Mouse (Mus musculus): ENCODE measurements around the gene Xpr1. TPM values are rescaled to one million over a fixed set of nuclear protein-coding genes. Genes with fewer than 3 reads are reported as not detected.

Xpr1 gene
- polyA plus RNA-seq, 1 experiment from 2014 or later = 13.0 TPM

DNA sequence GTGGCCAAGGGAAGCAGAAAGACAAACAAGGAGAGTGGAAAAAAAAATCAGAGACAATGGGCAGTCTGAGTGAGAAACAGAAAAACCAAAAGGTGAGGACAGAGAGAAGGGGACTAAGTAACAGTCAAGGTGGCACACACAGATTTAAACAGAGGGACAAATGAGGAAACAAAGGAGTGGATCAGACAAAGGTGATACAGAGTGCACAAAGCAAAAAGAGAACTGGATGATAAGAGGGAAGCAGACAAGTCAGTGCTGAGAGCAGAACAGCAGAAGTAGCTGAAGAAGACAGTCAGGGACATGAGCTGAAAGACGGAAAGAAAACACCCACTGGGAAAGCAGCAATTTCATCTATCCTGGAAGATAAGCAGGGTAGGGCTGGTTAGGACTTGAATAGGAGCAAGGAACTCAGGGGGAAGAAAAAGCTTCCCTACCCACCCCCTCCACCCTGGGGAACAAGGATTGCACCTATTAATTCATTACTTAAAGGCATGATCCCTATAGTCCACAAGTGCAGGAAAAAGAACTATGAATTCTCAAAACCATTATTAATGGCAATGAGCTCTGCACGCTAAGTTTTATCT, 47.0 kb downstream of the Xpr1 start:
- 45% methylated on average over 2 of the region's 2 CpGs for WGBS
- Histone ChIP-seq H3K9me3 (replicated peaks) (no peaks in the 10 kb centered on the region), H3K36me3 (no peaks in the 10 kb centered on the region), H3K4me3 (no peak overlapping the region), H3K4me1 (replicated peaks) (peaks cover 9% of the 10 kb centered on the region), H3K9ac (no peak overlapping the region), H3K27me3 (replicated peaks) (no peaks in the 10 kb centered on the region), H3K27ac (ENCODE audit: poor library complexity, severe bottlenecking) (no peak overlapping the region), H3K4me2 (no peak overlapping the region)
- ATAC-seq (ENCODE audit: insufficient number of reproducible peaks, low FRiP score) = no peak

DNA sequence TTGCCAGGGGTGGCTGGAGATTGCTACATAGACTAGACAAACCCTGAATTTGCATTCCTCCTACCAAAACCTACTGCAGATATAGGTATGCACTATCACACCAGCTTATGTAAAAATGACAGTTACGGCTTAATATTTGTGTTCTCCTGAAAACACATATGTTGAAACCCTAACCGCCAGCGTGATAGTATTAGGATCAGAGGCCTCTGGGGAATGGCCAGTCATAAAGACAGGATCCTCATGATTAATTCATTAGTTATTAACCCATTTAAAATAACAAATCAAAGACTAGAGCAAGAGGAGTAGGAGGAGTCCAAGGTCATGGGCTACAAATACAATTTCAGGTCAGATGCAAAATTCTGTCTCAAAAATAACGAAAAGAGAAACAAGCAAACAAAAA, 50.8 kb downstream of the Xpr1 start:
- WGBS = 86% methylated on average over 4 of the region's 4 CpGs
- Histone ChIP-seq H3K36me3 (no peaks in the 10 kb centered on the region), H3K9me3 (replicated peaks) (no peaks in the 10 kb centered on the region), H3K27me3 (replicated peaks) (no peaks in the 10 kb centered on the region), H3K4me2 (no peak overlapping the region), H3K9ac (no peak overlapping the region), H3K4me3 (no peak overlapping the region), H3K4me1 (replicated peaks) (peaks cover 12% of the 10 kb centered on the region), H3K27ac (ENCODE audit: poor library complexity, severe bottlenecking) (no peak overlapping the region)
- no peak for ATAC-seq (ENCODE audit: insufficient number of reproducible peaks, low FRiP score)

DNA sequence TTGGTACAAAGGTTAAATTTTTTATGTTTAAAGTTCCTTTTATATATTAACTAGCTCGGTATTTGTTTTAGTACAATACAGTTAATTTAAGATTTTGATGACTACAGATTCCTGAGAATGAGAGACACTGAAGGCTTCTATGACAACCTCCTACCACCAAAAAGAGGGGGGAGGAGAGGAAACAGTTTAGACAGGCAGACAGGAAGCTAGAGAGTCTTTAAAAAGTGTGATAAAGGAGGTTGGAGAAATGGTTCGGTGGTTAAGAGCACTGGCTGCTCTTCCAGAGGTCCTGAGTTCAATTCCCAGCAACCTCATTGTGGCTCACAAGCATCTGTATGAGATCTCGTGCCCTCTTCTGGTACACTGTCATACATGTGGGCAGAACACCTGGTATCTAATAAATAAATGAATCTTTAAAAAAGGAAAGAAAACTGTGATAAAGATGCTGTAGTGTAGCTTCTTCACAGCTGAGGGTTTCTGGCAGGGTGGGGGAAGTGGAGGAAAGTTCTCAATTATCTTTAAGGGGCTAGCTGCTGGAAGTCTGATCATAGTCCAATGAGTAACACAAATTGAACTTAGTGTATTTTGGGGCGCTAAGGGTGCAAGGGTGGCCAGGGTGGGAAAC, 55.6 kb downstream of the Xpr1 start:
- 67% methylated on average over 4 of the region's 4 CpGs for WGBS
- Histone ChIP-seq H3K4me1 (replicated peaks) (0 out of 2 replicates have a peak, but pooled peaks cover 3% of the 10 kb centered on the region), H3K4me3 (no peak overlapping the region), H3K27me3 (replicated peaks) (no peaks in the 10 kb centered on the region), H3K9me3 (replicated peaks) (no peaks in the 10 kb centered on the region), H3K36me3 (no peaks in the 10 kb centered on the region), H3K9ac (no peak overlapping the region), H3K4me2 (no peak overlapping the region), H3K27ac (ENCODE audit: poor library complexity, severe bottlenecking) (no peak overlapping the region)
- no peak for ATAC-seq (ENCODE audit: insufficient number of reproducible peaks, low FRiP score)

DNA sequence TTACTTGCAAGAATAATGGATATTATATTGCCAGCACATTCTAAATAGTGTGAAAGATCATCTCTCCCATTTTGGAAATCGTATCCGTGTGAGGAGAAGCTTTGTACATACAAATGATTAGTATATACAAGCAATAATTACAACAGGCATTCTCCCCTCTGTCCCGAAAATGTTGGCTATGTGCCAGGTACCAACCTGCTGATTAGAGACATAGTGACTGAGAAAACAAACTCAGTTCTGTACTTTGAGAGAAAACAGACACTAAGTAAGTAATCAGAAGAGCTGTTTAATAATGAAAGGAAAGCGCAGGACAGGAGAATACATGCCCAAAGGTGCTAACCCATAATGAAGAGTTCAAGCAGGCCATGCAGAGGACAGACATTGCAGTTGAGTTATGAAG, 64.1 kb downstream of the Xpr1 start:
- H3K9me3 ChIP-seq (replicated peaks) = no peaks in the 10 kb centered on the region
- peaks cover 20% of the 10 kb centered on the region for H3K4me1 ChIP-seq (replicated peaks)
- H3K27me3 ChIP-seq (replicated peaks) = no peaks in the 10 kb centered on the region
- no peaks in the 10 kb centered on the region for H3K36me3 ChIP-seq
- no peak overlapping the region for H3K4me3 ChIP-seq
- H3K9ac ChIP-seq = no peak overlapping the region
- no peak overlapping the region for H3K4me2 ChIP-seq
- H3K27ac ChIP-seq (ENCODE audit: poor library complexity, severe bottlenecking) = no peak overlapping the region
- 58% methylated on average over 4 of the region's 4 CpGs for WGBS
- ATAC-seq (ENCODE audit: insufficient number of reproducible peaks, low FRiP score) = no peak

GRCm38 (mm10) chr1:155351527-155351926, 65.7 kb downstream of the Xpr1 start:
- Histone ChIP-seq H3K4me1 (replicated peaks) (peaks cover 20% of the 10 kb centered on the region), H3K27ac (ENCODE audit: poor library complexity, severe bottlenecking) (no peak overlapping the region), H3K36me3 (no peaks in the 10 kb centered on the region), H3K4me3 (no peak overlapping the region), H3K4me2 (no peak overlapping the region), H3K27me3 (replicated peaks) (no peaks in the 10 kb centered on the region), H3K9ac (no peak overlapping the region), H3K9me3 (replicated peaks) (no peaks in the 10 kb centered on the region)
- WGBS = 70% methylated on average over 4 of the region's 4 CpGs
- ATAC-seq (ENCODE audit: insufficient number of reproducible peaks, low FRiP score) = no peak

GRCm38 (mm10) chr1:155348491-155348890, 68.7 kb downstream of the Xpr1 start:
- no peak overlapping the region for H3K4me2 ChIP-seq
- H3K9ac ChIP-seq = no peak overlapping the region
- H3K36me3 ChIP-seq = no peaks in the 10 kb centered on the region
- no peak overlapping the region for H3K27ac ChIP-seq (ENCODE audit: poor library complexity, severe bottlenecking)
- no peaks in the 10 kb centered on the region for H3K27me3 ChIP-seq (replicated peaks)
- 60% methylated on average over 3 of the region's 3 CpGs for WGBS
- no peak for ATAC-seq (ENCODE audit: insufficient number of reproducible peaks, low FRiP score)
- peaks cover 14% of the 10 kb centered on the region for H3K4me1 ChIP-seq (replicated peaks)
- no peak overlapping the region for H3K4me3 ChIP-seq
- H3K9me3 ChIP-seq (replicated peaks) = no peaks in the 10 kb centered on the region

GRCm38 (mm10) chr1:155347339-155347738, 69.9 kb downstream of the Xpr1 start:
- no peak overlapping the region for H3K4me2 ChIP-seq
- H3K36me3 ChIP-seq = no peaks in the 10 kb centered on the region
- no peak overlapping the region for H3K27ac ChIP-seq (ENCODE audit: poor library complexity, severe bottlenecking)
- no peaks in the 10 kb centered on the region for H3K27me3 ChIP-seq (replicated peaks)
- no peak for ATAC-seq (ENCODE audit: insufficient number of reproducible peaks, low FRiP score)
- no peaks in the 10 kb centered on the region for H3K9me3 ChIP-seq (replicated peaks)
- 68% methylated on average over 4 of the region's 4 CpGs for WGBS
- no peak overlapping the region for H3K4me3 ChIP-seq
- no peak overlapping the region for H3K9ac ChIP-seq
- peaks cover 9% of the 10 kb centered on the region for H3K4me1 ChIP-seq (replicated peaks)

DNA sequence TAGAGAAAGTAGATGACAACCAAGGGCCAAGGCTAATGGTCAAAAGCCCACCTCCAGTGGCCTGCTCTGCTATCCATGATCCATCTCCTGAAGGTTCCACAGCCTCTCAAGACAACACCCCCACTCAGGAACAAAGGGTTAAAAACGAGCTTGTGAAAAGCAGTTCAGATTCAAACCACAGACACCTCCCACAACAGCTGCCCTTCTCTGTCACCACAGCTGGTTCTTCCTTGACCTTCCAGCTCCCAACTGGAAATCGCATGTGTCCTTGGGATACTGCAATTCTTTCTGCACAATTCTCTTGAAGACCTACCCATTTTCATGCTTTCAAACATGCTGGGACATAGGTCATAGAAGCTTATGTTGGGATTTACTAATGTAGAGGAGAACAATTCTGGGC, 73.2 kb downstream of the Xpr1 start:
- Histone ChIP-seq H3K4me2 (no peak overlapping the region), H3K9ac (no peak overlapping the region), H3K4me1 (replicated peaks) (peaks cover 4% of the 10 kb centered on the region), H3K4me3 (no peak overlapping the region), H3K27me3 (replicated peaks) (no peaks in the 10 kb centered on the region), H3K36me3 (no peaks in the 10 kb centered on the region), H3K9me3 (replicated peaks) (no peaks in the 10 kb centered on the region), H3K27ac (ENCODE audit: poor library complexity, severe bottlenecking) (no peak overlapping the region)
- ATAC-seq (ENCODE audit: insufficient number of reproducible peaks, low FRiP score) = no peak
- WGBS = 77% methylated on average over 2 of the region's 2 CpGs

DNA sequence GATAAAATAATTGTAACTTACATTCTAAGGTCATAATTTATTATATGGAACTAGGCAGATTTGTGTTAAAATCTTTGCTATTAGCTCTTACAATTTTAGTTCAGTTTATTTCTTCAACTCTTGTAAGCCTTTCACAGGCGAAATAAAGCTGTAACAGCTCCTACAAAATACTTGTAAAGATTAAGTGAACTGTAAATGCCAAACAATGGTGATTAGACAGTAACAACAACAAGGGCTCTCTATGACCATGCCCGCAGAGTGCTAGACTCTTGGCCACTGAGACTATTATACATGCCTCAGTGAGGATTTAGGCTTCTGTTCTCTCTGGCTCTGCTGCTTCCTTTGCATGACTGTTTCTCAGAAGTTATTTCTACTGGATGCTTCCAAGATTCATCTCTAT, 77.6 kb downstream of the Xpr1 start:
- Histone ChIP-seq H3K36me3 (no peaks in the 10 kb centered on the region), H3K4me3 (no peak overlapping the region), H3K4me2 (no peak overlapping the region), H3K4me1 (replicated peaks) (no peaks in the 10 kb centered on the region), H3K27me3 (replicated peaks) (no peaks in the 10 kb centered on the region), H3K9me3 (replicated peaks) (no peaks in the 10 kb centered on the region), H3K9ac (no peak overlapping the region), H3K27ac (ENCODE audit: poor library complexity, severe bottlenecking) (no peak overlapping the region)
- WGBS = 78% methylated on average over 2 of the region's 2 CpGs
- ATAC-seq (ENCODE audit: insufficient number of reproducible peaks, low FRiP score) = no peak

DNA sequence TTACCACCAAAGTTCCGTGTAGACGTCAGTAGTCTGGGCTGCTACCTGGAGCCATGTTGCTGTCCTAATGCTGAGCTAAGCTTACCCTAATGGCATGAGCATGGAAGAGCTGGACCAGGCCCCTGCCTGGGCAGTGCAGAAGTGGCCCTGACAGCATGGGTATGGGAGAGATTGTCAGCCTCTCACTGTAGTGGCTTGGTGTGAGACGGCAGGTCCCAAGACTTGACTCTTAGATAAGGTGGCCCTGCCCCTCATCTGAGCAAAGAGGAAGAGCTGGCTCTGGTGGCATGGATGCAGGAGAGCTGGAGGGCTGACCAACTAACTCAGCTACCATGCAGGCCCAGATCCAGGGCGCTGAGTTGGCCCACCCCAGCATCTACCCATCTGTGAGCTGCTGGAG, 79.9 kb downstream of the Xpr1 start:
- Histone ChIP-seq H3K27me3 (replicated peaks) (no peaks in the 10 kb centered on the region), H3K4me3 (no peak overlapping the region), H3K9me3 (replicated peaks) (no peaks in the 10 kb centered on the region), H3K27ac (ENCODE audit: poor library complexity, severe bottlenecking) (no peak overlapping the region), H3K36me3 (no peaks in the 10 kb centered on the region), H3K9ac (no peak overlapping the region), H3K4me1 (replicated peaks) (no peaks in the 10 kb centered on the region), H3K4me2 (no peak overlapping the region)
- 72% methylated on average over 4 of the region's 4 CpGs for WGBS
- no peak for ATAC-seq (ENCODE audit: insufficient number of reproducible peaks, low FRiP score)

DNA sequence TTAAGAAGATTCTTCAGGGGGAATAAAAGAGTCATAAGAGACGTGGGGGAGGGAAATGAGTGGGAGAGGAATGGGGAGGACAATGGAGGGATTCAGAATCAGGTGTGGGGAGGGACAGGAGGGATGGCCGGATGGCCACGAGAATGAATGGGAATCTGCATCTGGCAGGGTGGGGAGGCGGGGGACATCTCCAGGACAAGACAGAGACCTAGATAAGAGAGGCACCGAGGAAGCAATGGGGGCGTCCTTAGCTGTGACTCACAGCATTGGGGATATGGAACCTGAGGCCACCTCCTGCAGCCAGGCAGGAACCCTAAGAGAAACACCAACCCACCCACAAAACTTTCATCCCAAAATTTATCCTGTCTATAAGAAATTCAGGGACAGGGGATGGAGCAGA, 81.3 kb downstream of the Xpr1 start:
- no peaks in the 10 kb centered on the region for H3K27me3 ChIP-seq (replicated peaks)
- H3K4me3 ChIP-seq = no peak overlapping the region
- no peaks in the 10 kb centered on the region for H3K4me1 ChIP-seq (replicated peaks)
- ATAC-seq (ENCODE audit: insufficient number of reproducible peaks, low FRiP score) = no peak
- H3K4me2 ChIP-seq = no peak overlapping the region
- H3K36me3 ChIP-seq = peaks cover 8% of the 10 kb centered on the region; the same call in 1 of the 2 replicates
- H3K27ac ChIP-seq (ENCODE audit: poor library complexity, severe bottlenecking) = no peak overlapping the region
- no peak overlapping the region for H3K9ac ChIP-seq
- H3K9me3 ChIP-seq (replicated peaks) = no peaks in the 10 kb centered on the region
- WGBS = 64% methylated on average over 6 of the region's 6 CpGs

- Histone ChIP-seq H3K9me3 (replicated peaks) (no peaks in the 10 kb centered on the region), H3K9ac (no peak overlapping the region), H3K27me3 (replicated peaks) (no peaks in the 10 kb centered on the region), H3K4me2 (no peak overlapping the region), H3K4me3 (no peak overlapping the region), H3K36me3 (peaks cover 3% of the 10 kb centered on the region; the same call in 1 of the 2 replicates), H3K27ac (ENCODE audit: poor library complexity, severe bottlenecking) (no peak overlapping the region), H3K4me1 (replicated peaks) (no peaks in the 10 kb centered on the region)
- no peak for ATAC-seq (ENCODE audit: insufficient number of reproducible peaks, low FRiP score)
- 52% methylated on average over 1 of the region's 1 CpGs for WGBS
Measured at GRCm38 (mm10) chr1:155322183-155322582, 95.0 kb downstream of the Xpr1 start.
